16 mouse cellular contexts compared by ENCODE assay signal in genomic region chr6:82083655-82084054, GRCm38 (mm10). TPM values are rescaled to one million over a fixed set of nuclear protein-coding genes. Genes with fewer than 3 reads are reported as not detected.
DNase-seq lines count a peak whose midpoint lies in the region; ATAC-seq and TF ChIP-seq lines count a peak whose summit lies in the region.
"Had no signal": no experiment of that assay in that cellular context is flagged by ENCODE, and none has a peak within 500 bp of the region (broad histone marks: within the 10 kb centered on the region; RNA-seq: fewer than 3 reads in every experiment).

No protein-coding gene starts in this region.

- no peak overlapping the region for H3K9ac ChIP-seq in heart, postnatal 0 days (replicated peaks; ENCODE audit: low read depth, low read length)
- H3K9ac ChIP-seq in lung, embryonic 16.5 days (ENCODE audit: low read length), result no peak overlapping the region
- H3K9ac ChIP-seq in stomach, embryonic 16.5 days (ENCODE audit: low read length), result no peak overlapping the region
- H3K9ac ChIP-seq: forebrain, embryonic 13.5 days; hindbrain, embryonic 15.5 days; liver, postnatal 0 days had no signal

- H3K4me3 ChIP-seq in heart, postnatal 0 days (ENCODE audit: low read depth, low read length), result no peak overlapping the region
- H3K4me3 ChIP-seq in lung, embryonic 16.5 days (ENCODE audit: low read length), result no peak overlapping the region
- no peak overlapping the region for H3K4me3 ChIP-seq in stomach, embryonic 16.5 days (replicated peaks; ENCODE audit: low read length)
- H3K4me3 ChIP-seq: forebrain, embryonic 13.5 days; hindbrain, embryonic 15.5 days; left cerebral cortex, adult 2 months had no signal

- no peaks in the 10 kb centered on the region; the same call in 1 of the 2 replicates for H3K9me3 ChIP-seq in heart, postnatal 0 days (replicated peaks; ENCODE audit: control insufficient read depth, low read length)
- no peaks in the 10 kb centered on the region for H3K9me3 ChIP-seq in lung, embryonic 16.5 days (ENCODE audit: control insufficient read depth, low read length)
- H3K9me3 ChIP-seq in stomach, embryonic 16.5 days (replicated peaks; ENCODE audit: control insufficient read depth, low read length), result 0 out of 2 replicates have a peak, but pooled peaks cover 2% of the 10 kb centered on the region
- H3K9me3 ChIP-seq: forebrain, embryonic 13.5 days; hindbrain, embryonic 15.5 days had no signal

- no peak overlapping the region for H3K4me2 ChIP-seq in heart, postnatal 0 days (ENCODE audit: low read depth, low read length)
- no peak overlapping the region for H3K4me2 ChIP-seq in lung, embryonic 16.5 days (ENCODE audit: low read depth, low read length)
- H3K4me2 ChIP-seq in stomach, embryonic 16.5 days (ENCODE audit: low read depth, low read length), result no peak overlapping the region
- H3K4me2 ChIP-seq: forebrain, embryonic 13.5 days; hindbrain, embryonic 15.5 days had no signal

- no peak for TF ChIP-seq CTCF in heart, postnatal 0 days (IDR thresholded peaks at IDR 0.05; ENCODE audit: low read depth)

- TF ChIP-seq EP300 in heart, postnatal 0 days (IDR thresholded peaks at IDR 0.05; ENCODE audit: low read depth), result no peak

- 64% methylated on average over 6 of the region's 6 CpGs for WGBS in heart, postnatal 0 days
- 69% methylated on average over 6 of the region's 6 CpGs for WGBS in lung, embryonic 16.5 days
- 85% methylated on average over 6 of the region's 6 CpGs for WGBS in stomach, embryonic 16.5 days

- peak; percentile 3 to 10 for DNase-seq in cerebellum, postnatal 36 days
- no peak for DNase-seq in cerebellum, postnatal 4 days (ENCODE audit: low spot score in 2 of 2)
- DNase-seq in heart, postnatal 0 days (ENCODE audit: low spot score), result no peak
- no peak for DNase-seq in heart, adult 18-20 months
- DNase-seq in lung, postnatal 4 days, result no peak
- no peak for DNase-seq in adrenal gland, postnatal 10 days
- DNase-seq: kidney, adult 18-20 months; liver, postnatal 0 days; right cerebral cortex, postnatal 4 days had no signal

- ATAC-seq in heart, postnatal 0 days (ENCODE audit: insufficient read depth, low read depth), result no peak
- ATAC-seq in lung, embryonic 16.5 days (ENCODE audit: low read depth), result no peak
- no peak for ATAC-seq in stomach, embryonic 16.5 days (ENCODE audit: insufficient read depth, low FRiP score)
- ATAC-seq: forebrain, embryonic 13.5 days; liver, postnatal 0 days had no signal

- H3K36me3 ChIP-seq in heart, postnatal 0 days (replicated peaks; ENCODE audit: control insufficient read depth, insufficient read depth, low read length), result no peaks in the 10 kb centered on the region
- peaks cover 9% of the 10 kb centered on the region for H3K36me3 ChIP-seq in lung, embryonic 16.5 days (ENCODE audit: control insufficient read depth, insufficient read depth, low read length)
- H3K36me3 ChIP-seq in stomach, embryonic 16.5 days (ENCODE audit: control insufficient read depth, insufficient read depth, low read length), result no peaks in the 10 kb centered on the region
- H3K36me3 ChIP-seq: hindbrain, embryonic 15.5 days had no signal

- H3K4me1 ChIP-seq in heart, postnatal 0 days (ENCODE audit: control insufficient read depth, insufficient read depth), result no peaks in the 10 kb centered on the region
- H3K4me1 ChIP-seq in lung, embryonic 16.5 days (replicated peaks; ENCODE audit: control insufficient read depth, insufficient read depth, low read length), result no peaks in the 10 kb centered on the region
- no peaks in the 10 kb centered on the region for H3K4me1 ChIP-seq in stomach, embryonic 16.5 days (ENCODE audit: control insufficient read depth, insufficient read depth, low read length)
- H3K4me1 ChIP-seq: forebrain, embryonic 13.5 days; hindbrain, embryonic 15.5 days had no signal

- no peaks in the 10 kb centered on the region for H3K27me3 ChIP-seq in heart, postnatal 0 days (ENCODE audit: control insufficient read depth, insufficient read depth, low read length)
- no peaks in the 10 kb centered on the region for H3K27me3 ChIP-seq in lung, embryonic 16.5 days (ENCODE audit: control insufficient read depth, insufficient read depth, low read depth, low read length)
- H3K27me3 ChIP-seq in stomach, embryonic 16.5 days (ENCODE audit: control insufficient read depth, insufficient read depth, low read length), result no peaks in the 10 kb centered on the region
- H3K27me3 ChIP-seq: forebrain, embryonic 13.5 days; hindbrain, embryonic 15.5 days had no signal

- peak overlapping the region; percentile 86 for H3K27ac ChIP-seq in heart, postnatal 0 days (ENCODE audit: low read depth)
- peak overlapping the region; percentile 54 for H3K27ac ChIP-seq in lung, embryonic 16.5 days (ENCODE audit: low read length)
- 0 out of 2 replicates have a peak overlapping the region, but pooled peaks have one; percentile 10 for H3K27ac ChIP-seq in stomach, embryonic 16.5 days (ENCODE audit: low read length)
- H3K27ac ChIP-seq: forebrain, embryonic 13.5 days; hindbrain, embryonic 15.5 days; left cerebral cortex, adult 2 months had no signal

RNA-seq across cellular contexts. Expression of gene Eva1a, which starts 42.8 kb away (rescaled TPM):
- 5.2 and 6.6 TPM in 2 replicates for total RNA-seq in heart, postnatal 0 days (2014; rRNA removed; ENCODE audit: low replicate concordance)
- 3.8 and 4.2 TPM in 2 replicates for polyA plus RNA-seq in heart, postnatal 0 days (2015; fragmentation: Nextera tagmentation; extraction: Ambion mirVana)
- total RNA-seq in heart, adult 18-20 months (2021), result 1 to 10 TPM; 2.0 to 3.7 TPM
- 38.8 and 42.4 TPM in 2 replicates for polyA plus RNA-seq in lung, embryonic 16.5 days (2015; fragmentation: Nextera tagmentation; extraction: Ambion mirVana)
- 16.1 and 17.6 TPM in 2 replicates for polyA plus RNA-seq in stomach, embryonic 16.5 days (2015; fragmentation: Nextera tagmentation; extraction: Ambion mirVana)
- 10 to 100 TPM in 1 of 2 experiments, 1 to 10 TPM in 1; 7.4 to 11.4 TPM for total RNA-seq in adrenal gland, postnatal 10 days (2021)
- total RNA-seq: common myeloid progenitor, adult 5-6 weeks; granulocyte monocyte progenitor cell, adult 5-6 weeks had no signal

Comparison
In these comparisons a context has a peak if more than half of its experiments do, and no peak if none do; other contexts are left out.
1. DNase-seq: peak in cerebellum, postnatal 36 days (2 of 2); none in cerebellum, postnatal 4 days (0 of 2), heart, postnatal 0 days (single experiment), heart, adult 18-20 months (0 of 2), lung, postnatal 4 days (0 of 2) and adrenal gland, postnatal 10 days (single experiment).
2. H3K27ac ChIP-seq: peak in every context shown above with its lines; median percentile 86 in heart, postnatal 0 days; 54 in lung, embryonic 16.5 days; 10 in stomach, embryonic 16.5 days.